Mouse (Mus musculus): ENCODE results near the gene Pus1. TPM values are rescaled to one million over a fixed set of nuclear protein-coding genes. Genes with fewer than 3 reads are reported as not detected.

Pus1 gene
- total and polyA plus RNA-seq, 3 experiments = 16.2 to 21.3 (median 19.1) TPM

- Histone ChIP-seq H3K4me3 (peak overlapping the region; percentile 99), H3K27ac (peak overlapping the region; percentile 87), H3K4me1 (ENCODE audit: control insufficient read depth, insufficient read depth, low read length) (peaks cover 2% of the 10 kb centered on the region), H3K9ac (ENCODE audit: low read depth, low read length) (peak overlapping the region; percentile 98), H3K27me3 (ENCODE audit: control insufficient read depth, insufficient read depth, low read length) (no peaks in the 10 kb centered on the region), H3K36me3 (ENCODE audit: control insufficient read depth, insufficient read depth, low read length) (peaks cover 6% of the 10 kb centered on the region), H3K79me2 (replicated peaks; ENCODE audit: control insufficient read depth, insufficient read depth, low read length) (peaks cover 9% of the 10 kb centered on the region)
- no peak for TF ChIP-seq POLR2A (IDR thresholded peaks at IDR 0.05; ENCODE audit: insufficient read depth, low read depth, low read length)
- no peak for TF ChIP-seq CTCF (IDR thresholded peaks at IDR 0.05)
- TF ChIP-seq EP300 (IDR thresholded peaks at IDR 0.05; ENCODE audit: insufficient read depth, low read depth, low read length) = no peak
- intact Hi-C loops (cut with DNase I) = loop anchor here (2.0 to 5.0 kb wide), 2 partner anchors 39 to 152 kb away; no protein-coding TSS in a partner anchor
- no peak for DNase-seq
- WGBS = under 1% methylated on average over 55 of the region's 58 CpGs
Observed at GRCm38 (mm10) chr5:110770031-110770445, 10.4 kb downstream of the Pus1 start.

GRCm38 (mm10) chr5:110769272-110769671, 11.2 kb downstream of the Pus1 start:
- Histone ChIP-seq H3K79me2 (replicated peaks; ENCODE audit: control insufficient read depth, insufficient read depth, low read length) (peaks cover 12% of the 10 kb centered on the region), H3K27me3 (ENCODE audit: control insufficient read depth, insufficient read depth, low read length) (no peaks in the 10 kb centered on the region), H3K4me3 (peak overlapping the region; percentile 15), H3K36me3 (ENCODE audit: control insufficient read depth, insufficient read depth, low read length) (peaks cover 6% of the 10 kb centered on the region), H3K27ac (no peak overlapping the region), H3K9ac (ENCODE audit: low read depth, low read length) (0 out of 2 replicates have a peak overlapping the region, but pooled peaks have one; percentile 9), H3K4me1 (ENCODE audit: control insufficient read depth, insufficient read depth, low read length) (peaks cover 2% of the 10 kb centered on the region)
- no peak for DNase-seq
- 40% methylated on average over 4 of the region's 4 CpGs for WGBS
- TF ChIP-seq EP300 (IDR thresholded peaks at IDR 0.05; ENCODE audit: insufficient read depth, low read depth, low read length) (no peak), CTCF (IDR thresholded peaks at IDR 0.05) (no peak)
- intact Hi-C loops (cut with DNase I) = no loop called here

GRCm38 (mm10) chr5:110763890-110764289, 16.6 kb downstream of the Pus1 start:
- Histone ChIP-seq H3K27me3 (ENCODE audit: control insufficient read depth, insufficient read depth, low read length) (no peaks in the 10 kb centered on the region), H3K36me3 (ENCODE audit: control insufficient read depth, insufficient read depth, low read length) (peaks cover 2% of the 10 kb centered on the region), H3K4me1 (ENCODE audit: control insufficient read depth, insufficient read depth, low read length) (no peaks in the 10 kb centered on the region; the same call in none of the 2 replicates), H3K9ac (ENCODE audit: low read depth, low read length) (no peak overlapping the region), H3K27ac (no peak overlapping the region), H3K4me3 (no peak overlapping the region), H3K79me2 (replicated peaks; ENCODE audit: control insufficient read depth, insufficient read depth, low read length) (peaks cover 21% of the 10 kb centered on the region)
- no peak for TF ChIP-seq EP300 (IDR thresholded peaks at IDR 0.05; ENCODE audit: insufficient read depth, low read depth, low read length)
- no peak for TF ChIP-seq POLR2A (IDR thresholded peaks at IDR 0.05; ENCODE audit: insufficient read depth, low read depth, low read length)
- no peak for TF ChIP-seq CTCF (IDR thresholded peaks at IDR 0.05)
- no peak for DNase-seq
- intact Hi-C loops (cut with DNase I) = no loop called here
- 93% methylated on average over 8 of the region's 8 CpGs for WGBS

- intact Hi-C loops (cut with DNase I) = no loop called here
- 39% methylated on average over 1 of the region's 1 CpGs for WGBS
- H3K36me3 ChIP-seq (ENCODE audit: control insufficient read depth, insufficient read depth, low read length) = no peaks in the 10 kb centered on the region; the same call in none of the 2 replicates
- TF ChIP-seq POLR2A (IDR thresholded peaks at IDR 0.05; ENCODE audit: insufficient read depth, low read depth, low read length) (no peak), CTCF (IDR thresholded peaks at IDR 0.05) (no peak), EP300 (IDR thresholded peaks at IDR 0.05; ENCODE audit: insufficient read depth, low read depth, low read length) (no peak)
- H3K79me2 ChIP-seq (replicated peaks; ENCODE audit: control insufficient read depth, insufficient read depth, low read length) = peaks cover 9% of the 10 kb centered on the region
- no peak for DNase-seq
- H3K27ac ChIP-seq = no peak overlapping the region
- H3K4me3 ChIP-seq = no peak overlapping the region
- no peaks in the 10 kb centered on the region; the same call in 1 of the 2 replicates for H3K4me1 ChIP-seq (ENCODE audit: control insufficient read depth, insufficient read depth, low read length)
- no peak overlapping the region for H3K9ac ChIP-seq (ENCODE audit: low read depth, low read length)
- no peaks in the 10 kb centered on the region for H3K27me3 ChIP-seq (ENCODE audit: control insufficient read depth, insufficient read depth, low read length)
Observed at GRCm38 (mm10) chr5:110745021-110745420, 35.4 kb downstream of the Pus1 start.

GRCm38 (mm10) chr5:110739496-110740275, 40.8 kb downstream of the Pus1 start:
- H3K36me3 ChIP-seq (ENCODE audit: control insufficient read depth, insufficient read depth, low read length) = peaks cover 4% of the 10 kb centered on the region
- no peak for DNase-seq

GRCm38 (mm10) chr5:110735606-110736005, 44.9 kb downstream of the Pus1 start:
- Histone ChIP-seq H3K4me1 (ENCODE audit: control insufficient read depth, insufficient read depth, low read length) (no peaks in the 10 kb centered on the region), H3K4me3 (no peak overlapping the region), H3K79me2 (replicated peaks; ENCODE audit: control insufficient read depth, insufficient read depth, low read length) (no peaks in the 10 kb centered on the region), H3K27ac (no peak overlapping the region), H3K36me3 (ENCODE audit: control insufficient read depth, insufficient read depth, low read length) (peaks cover 7% of the 10 kb centered on the region), H3K27me3 (ENCODE audit: control insufficient read depth, insufficient read depth, low read length) (no peaks in the 10 kb centered on the region), H3K9ac (ENCODE audit: low read depth, low read length) (no peak overlapping the region)
- no peak for DNase-seq
- TF ChIP-seq POLR2A (IDR thresholded peaks at IDR 0.05; ENCODE audit: insufficient read depth, low read depth, low read length) (no peak), EP300 (IDR thresholded peaks at IDR 0.05; ENCODE audit: insufficient read depth, low read depth, low read length) (no peak), CTCF (IDR thresholded peaks at IDR 0.05) (no peak)
- 100% methylated on average over 1 of the region's 1 CpGs for WGBS
- intact Hi-C loops (cut with DNase I) = no loop called here

More at GRCm38 (mm10) chr5:110739496-110740275, 40.8 kb downstream of the Pus1 start:
- no peak overlapping the region for H3K27ac ChIP-seq
- no peak overlapping the region for H3K9ac ChIP-seq (ENCODE audit: low read depth, low read length)
- WGBS = 92% methylated on average over 7 of the region's 7 CpGs
- intact Hi-C loops (cut with DNase I) = no loop called here
- no peaks in the 10 kb centered on the region for H3K27me3 ChIP-seq (ENCODE audit: control insufficient read depth, insufficient read depth, low read length)
- H3K4me1 ChIP-seq (ENCODE audit: control insufficient read depth, insufficient read depth, low read length) = no peaks in the 10 kb centered on the region
- no peaks in the 10 kb centered on the region for H3K79me2 ChIP-seq (replicated peaks; ENCODE audit: control insufficient read depth, insufficient read depth, low read length)
- no peak overlapping the region for H3K4me3 ChIP-seq
- TF ChIP-seq EP300 (IDR thresholded peaks at IDR 0.05; ENCODE audit: insufficient read depth, low read depth, low read length) (no peak), CTCF (IDR thresholded peaks at IDR 0.05) (no peak), POLR2A (IDR thresholded peaks at IDR 0.05; ENCODE audit: insufficient read depth, low read depth, low read length) (no peak)

All from heart, adult 2 months (tissue).